Mouse (Mus musculus) lung, adult 2 months (tissue): ENCODE data around the gene Trappc2l.

Experiments
- CTCF ChIP-seq: fragments of 200-500 bp; IDR thresholded peaks from 2 replicates; pipeline ENCODE4 v1.5.1; 2011; ENCODE audit warnings: mild to moderate bottlenecking, low read length, control low read depth; ENCODE audit not compliant: insufficient read depth
- POLR2A ChIP-seq: fragments of 200-500 bp; IDR thresholded peaks from 2 replicates; pipeline ENCODE4 v1.6.1; 2011; ENCODE audit warnings: low read depth, mild to moderate bottlenecking, control low read depth, low read length, borderline replicate concordance; ENCODE audit errors: extremely low read depth

DNA sequence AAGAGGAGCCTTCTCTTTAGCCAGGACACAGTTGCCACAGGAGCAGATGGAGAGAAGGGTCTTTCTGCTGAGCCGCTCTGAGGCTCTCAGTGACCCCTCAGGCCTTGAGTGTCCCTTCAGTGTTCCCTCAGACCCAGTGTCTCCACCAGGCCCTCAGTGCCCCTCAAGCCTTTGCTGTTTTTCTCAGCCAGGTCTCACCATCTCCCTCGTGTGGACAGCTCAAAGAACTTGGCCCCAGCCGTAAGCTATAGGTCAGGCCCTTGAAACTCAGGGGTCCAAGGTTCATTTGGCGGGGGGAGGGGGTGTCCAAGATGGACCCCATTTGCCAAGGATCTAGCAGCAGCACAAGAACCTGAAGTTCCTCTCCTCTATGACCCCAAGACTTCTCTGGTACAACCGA is 13.2 kb downstream of the Trappc2l start:
- TF ChIP-seq CTCF: no peak
- TF ChIP-seq POLR2A: no peak
